Mouse (Mus musculus) midbrain, postnatal 0 days (tissue): ENCODE measurements around the gene Ier5. TPM values are rescaled to one million over a fixed set of nuclear protein-coding genes. Genes with fewer than 3 reads are reported as not detected.
A peak's percentile ranks its signal among the peaks of the same experiment; 100 is the strongest.

ENCODE experiments used
- ATAC-seq: fragments of 200-750 bp; cut with Nextera tagmentation; 2 replicates; pipeline ENCODE4 v1.8.0; 2017; ENCODE audit warnings: moderate number of reproducible peaks, mild to moderate bottlenecking, moderate TSS enrichment, moderate library complexity; ENCODE audit not compliant: low FRiP score
- DNase-seq: peaks from one replicate; pipeline ENCODE4 v3.0.0-alpha.2; 2015; ENCODE audit warnings: low spot score
- H3K27ac ChIP-seq: fragments of 300-500 bp; sonication (generic); 2 replicates; pipeline ENCODE4 v1.5.1; 2014; ENCODE audit warnings: low read depth, mild to moderate bottlenecking, low read length, mixed read lengths
- H3K27me3 ChIP-seq: fragments of 300-500 bp; sonication (generic); 2 replicates; pipeline ENCODE4 v1.6.1; 2014; ENCODE audit warnings: low read length, control low read depth, mixed read lengths; ENCODE audit not compliant: insufficient read depth
- H3K36me3 ChIP-seq: fragments of 300-500 bp; sonication (generic); 2 replicates; pipeline ENCODE4 v1.6.1; 2014; ENCODE audit warnings: low read length, control low read depth, mixed read lengths; ENCODE audit not compliant: insufficient read depth
- H3K4me1 ChIP-seq: fragments of 300-500 bp; sonication (generic); 2 replicates; pipeline ENCODE4 v1.6.1; 2014; ENCODE audit warnings: mild to moderate bottlenecking, control low read depth, antibody characterized with exemption, low read length, mixed read lengths; ENCODE audit not compliant: insufficient read depth
- H3K4me2 ChIP-seq: fragments of 300-500 bp; sonication (generic); 2 replicates; pipeline ENCODE4 v1.6.1; 2014; ENCODE audit warnings: low read depth, mild to moderate bottlenecking, low read length, mixed read lengths; ENCODE audit not compliant: poor library complexity, severe bottlenecking
- H3K4me3 ChIP-seq: fragments of 300-500 bp; sonication (generic); 2 replicates; pipeline ENCODE4 v1.5.1; 2014; ENCODE audit warnings: low read depth, mild to moderate bottlenecking, low read length, moderate library complexity
- H3K9ac ChIP-seq: fragments of 300-500 bp; sonication (generic); replicated peaks from 2 replicates; pipeline ENCODE4 v1.6.1; 2014; ENCODE audit warnings: mild to moderate bottlenecking, low read length, moderate library complexity, mixed read lengths; ENCODE audit not compliant: poor library complexity, severe bottlenecking
- H3K9me3 ChIP-seq: fragments of 300-500 bp; sonication (generic); 2 replicates; pipeline ENCODE4 v1.6.1; 2016; ENCODE audit warnings: low read length, control low read depth
- CTCF ChIP-seq: IDR thresholded peaks from 2 replicates; pipeline ENCODE4 v1.5.1; 2016; ENCODE audit warnings: antibody characterized with exemption, mild to moderate bottlenecking
- WGBS: fragments of 180-500 bp; shearing (Covaris S2); extraction: QIAGEN DNeasy Blood & Tissue Kit; methylation state at CpG from one replicate; pipeline ENCODE4 v1.1.7; 2014; 5-methylcytosine and 5-hydroxymethylcytosine counted together
- polyA plus RNA-seq: library from polyadenylated mRNA; unstranded; fragments of >200 nt; fragmentation: Nextera tagmentation; extraction: Ambion mirVana; gene quantifications from 2 replicates; pipeline ENCODE4 v1.2.1, GENCODE M21; 2015
- total RNA-seq: library from RNA; depleted of rRNA; stranded (reverse); fragments of >200 nt; gene quantifications from 2 replicates; pipeline ENCODE4 v1.2.3, GENCODE M21; 2014

The Ier5 gene
- total and polyA plus RNA-seq, 2 experiments from 2014 or later: 4.0 to 44.2 TPM

GRCm38 (mm10) chr1:155113946-155114345, 14.5 kb upstream of the Ier5 start:
- peak; percentile 34 for DNase-seq

DNA sequence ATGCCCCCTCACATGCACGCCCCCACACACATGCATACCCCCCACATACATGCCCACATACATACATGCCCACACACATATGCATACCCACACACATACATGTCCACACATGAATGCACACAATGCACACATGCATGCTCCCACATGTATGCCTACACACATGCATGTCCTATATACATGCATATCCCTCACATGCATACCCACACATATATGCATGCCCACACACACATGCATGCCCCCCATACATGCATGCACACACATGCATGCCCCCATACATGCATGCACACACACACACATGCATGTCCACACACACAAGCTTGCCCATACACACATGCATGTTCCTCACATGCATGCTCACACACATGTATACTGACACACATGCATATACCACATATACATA, 13.4 kb upstream of the Ier5 start:
- Histone ChIP-seq H3K36me3 (no peaks in the 10 kb centered on the region), H3K27me3 (no peaks in the 10 kb centered on the region), H3K27ac (no peak overlapping the region), H3K4me1 (peaks cover 6% of the 10 kb centered on the region), H3K9me3 (no peaks in the 10 kb centered on the region), H3K4me3 (no peak overlapping the region), H3K4me2 (no peak overlapping the region), H3K9ac (no peak overlapping the region)
- TF ChIP-seq CTCF: no peak
- ATAC-seq: no peak
- DNase-seq: no peak
- 100% methylated on average over 1 of the region's 1 CpGs for WGBS

More at GRCm38 (mm10) chr1:155113946-155114345, 14.5 kb upstream of the Ier5 start:
- Histone ChIP-seq H3K27me3 (no peaks in the 10 kb centered on the region), H3K4me1 (peaks cover 6% of the 10 kb centered on the region), H3K36me3 (no peaks in the 10 kb centered on the region), H3K9me3 (no peaks in the 10 kb centered on the region), H3K9ac (no peak overlapping the region), H3K4me3 (no peak overlapping the region), H3K4me2 (no peak overlapping the region), H3K27ac (no peak overlapping the region)
- no peak for ATAC-seq
- no peak for TF ChIP-seq CTCF
- 15% methylated on average over 3 of the region's 3 CpGs for WGBS

GRCm38 (mm10) chr1:155112118-155112517, 12.7 kb upstream of the Ier5 start:
- Histone ChIP-seq H3K27ac (no peak overlapping the region), H3K4me2 (no peak overlapping the region), H3K9ac (no peak overlapping the region), H3K4me1 (peaks cover 6% of the 10 kb centered on the region), H3K27me3 (no peaks in the 10 kb centered on the region), H3K36me3 (no peaks in the 10 kb centered on the region), H3K9me3 (no peaks in the 10 kb centered on the region), H3K4me3 (no peak overlapping the region)
- ATAC-seq (no peak), DNase-seq (no peak)
- no peak for TF ChIP-seq CTCF
- 27% methylated on average over 4 of the region's 4 CpGs for WGBS

DNA sequence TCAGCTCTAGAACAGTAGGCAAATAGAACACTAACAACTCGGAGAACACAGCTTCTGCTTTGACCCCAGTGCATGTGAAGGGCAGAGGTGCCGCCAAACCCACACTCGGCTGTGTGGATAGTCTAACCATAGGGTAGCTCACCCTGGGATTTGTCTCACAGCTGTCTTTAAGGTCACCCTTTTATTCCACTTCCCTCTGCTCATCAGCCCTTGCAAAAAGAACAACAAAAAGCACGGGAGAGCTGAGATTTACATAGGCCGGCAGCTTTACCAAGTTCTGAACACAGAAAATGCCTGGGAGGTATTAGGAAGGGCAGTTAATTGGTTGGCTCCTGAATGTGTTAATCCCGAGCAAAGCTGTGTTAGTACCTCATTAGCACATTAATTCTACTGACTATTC, 12.1 kb upstream of the Ier5 start:
- H3K4me2 ChIP-seq: no peak overlapping the region
- TF ChIP-seq CTCF: no peak
- peak overlapping the region; percentile 43 for H3K27ac ChIP-seq
- no peaks in the 10 kb centered on the region for H3K9me3 ChIP-seq
- 21% methylated on average over 6 of the region's 6 CpGs for WGBS
- peaks cover 6% of the 10 kb centered on the region for H3K4me1 ChIP-seq
- no peaks in the 10 kb centered on the region for H3K36me3 ChIP-seq
- H3K4me3 ChIP-seq: no peak overlapping the region
- no peak for ATAC-seq
- no peak overlapping the region for H3K9ac ChIP-seq
- peak; percentile 19 for DNase-seq
- no peaks in the 10 kb centered on the region for H3K27me3 ChIP-seq

GRCm38 (mm10) chr1:155109387-155110350, 10.2 kb upstream of the Ier5 start:
- 15% methylated on average over 18 of the region's 18 CpGs for WGBS
- Histone ChIP-seq H3K27ac (peak overlapping the region; percentile 79), H3K4me1 (peaks cover 6% of the 10 kb centered on the region), H3K4me3 (no peak overlapping the region), H3K4me2 (peak overlapping the region; percentile 13; the same call in 1 of the 2 replicates), H3K36me3 (no peaks in the 10 kb centered on the region), H3K9me3 (no peaks in the 10 kb centered on the region), H3K9ac (peak overlapping the region; percentile 42; the same call in 1 of the 2 replicates), H3K27me3 (no peaks in the 10 kb centered on the region)
- no peak for TF ChIP-seq CTCF
- DNase-seq: peak; percentile 22
- peak; percentile 25; the same call in 1 of the 2 replicates for ATAC-seq

- H3K36me3 ChIP-seq: no peaks in the 10 kb centered on the region
- H3K27me3 ChIP-seq: no peaks in the 10 kb centered on the region
- ATAC-seq (no peak), DNase-seq (no peak)
- no peak overlapping the region; the same call in 1 of the 2 replicates for H3K27ac ChIP-seq
- H3K4me1 ChIP-seq: peaks cover 6% of the 10 kb centered on the region
- no peak overlapping the region for H3K4me3 ChIP-seq
- WGBS: 49% methylated on average over 4 of the region's 4 CpGs
- no peak for TF ChIP-seq CTCF
- no peak overlapping the region for H3K4me2 ChIP-seq
- H3K9me3 ChIP-seq: no peaks in the 10 kb centered on the region
- no peak overlapping the region for H3K9ac ChIP-seq
Measured at GRCm38 (mm10) chr1:155108412-155108811, 9.0 kb upstream of the Ier5 start.
